Mouse (Mus musculus) MEL (cell line): ENCODE measurements around the gene Skor1. TPM values are rescaled to one million over a fixed set of nuclear protein-coding genes. Genes with fewer than 3 reads are reported as not detected.

Experiments
- DNase-seq: peaks from one replicate; pipeline ENCODE4 v3.0.0; 2011; ENCODE audit warnings: low read depth, low spot score
- H3K27ac ChIP-seq: 2 replicates; pipeline ENCODE4 v1.5.1; 2012; ENCODE audit warnings: low read depth, mild to moderate bottlenecking, control low read depth, low read length, moderate library complexity; ENCODE audit not compliant: control insufficient read depth
- H3K27me3 ChIP-seq, 2 experiments: fragments of 150-350 bp in 1 of 2; sonication (generic) in 1 of 2; 2 replicates each; pipeline ENCODE4 v1.6.1; 2012; ENCODE audit warnings: low read length in 2 of 2, mild to moderate bottlenecking in 2 of 2, improper control_type of control experiment in 1 of 2, moderate library complexity in 1 of 2; ENCODE audit not compliant: insufficient read depth in 2 of 2, control insufficient read depth in 1 of 2
- H3K36me3 ChIP-seq, 2 experiments: 2 replicates each; pipeline ENCODE4 v1.6.1; 2012 to 2014; ENCODE audit warnings: low read length in 2 of 2, improper control_type of control experiment in 1 of 2, inconsistent platforms in 1 of 2, mild to moderate bottlenecking in 1 of 2; ENCODE audit not compliant: insufficient read depth in 2 of 2, control insufficient read depth in 1 of 2
- H3K4me1 ChIP-seq, 2 experiments: fragments of 150-350 bp in 1 of 2; sonication (generic) in 1 of 2; 2 replicates each; pipeline ENCODE4 v1.6.1; 2012; ENCODE audit warnings: low read length in 2 of 2, improper control_type of control experiment in 1 of 2, mild to moderate bottlenecking in 1 of 2; ENCODE audit not compliant: insufficient read depth in 2 of 2, control insufficient read depth in 1 of 2
- H3K4me3 ChIP-seq, 2 experiments: fragments of 150-350 bp in 1 of 2; sonication (generic) in 1 of 2; 2 replicates each; pipeline ENCODE4 v1.5.1; 2012; ENCODE audit warnings: low read depth in 2 of 2, low read length in 2 of 2, mild to moderate bottlenecking in 2 of 2, moderate library complexity in 2 of 2, control low read depth in 1 of 2, improper control_type of control experiment in 1 of 2; ENCODE audit not compliant: control insufficient read depth in 1 of 2, insufficient read depth in 1 of 2
- H3K79me2 ChIP-seq: 2 replicates; pipeline ENCODE4 v1.6.1; 2012; ENCODE audit warnings: mild to moderate bottlenecking, low read length, moderate library complexity; ENCODE audit not compliant: control insufficient read depth, poor library complexity, insufficient read depth
- H3K9ac ChIP-seq: 2 replicates; pipeline ENCODE4 v1.6.1; 2012; ENCODE audit warnings: low read depth, mild to moderate bottlenecking, control low read depth, low read length, moderate library complexity; ENCODE audit not compliant: control insufficient read depth, poor library complexity, severe bottlenecking
- H3K9me3 ChIP-seq: fragments of 150-350 bp; sonication (generic); replicated peaks from 2 replicates; pipeline ENCODE4 v1.6.1; 2012; ENCODE audit warnings: mild to moderate bottlenecking, low read length, improper control_type of control experiment, moderate library complexity; ENCODE audit not compliant: insufficient read depth
- BHLHE40 ChIP-seq: IDR thresholded peaks from 2 replicates; pipeline ENCODE4 v1.6.1; 2012; ENCODE audit warnings: low read depth, mild to moderate bottlenecking, inconsistent platforms, low read length, improper control_type of control experiment, borderline replicate concordance
- CHD1 ChIP-seq: IDR thresholded peaks from 2 replicates; pipeline ENCODE4 v1.6.1; 2012; ENCODE audit warnings: low read depth, mild to moderate bottlenecking, inconsistent platforms, low read length, improper control_type of control experiment
- CHD2 ChIP-seq: IDR thresholded peaks from 2 replicates; pipeline ENCODE4 v1.6.1; 2011; ENCODE audit warnings: low read length, improper control_type of control experiment
- CTCF ChIP-seq, 3 experiments: IDR thresholded peaks in 2 of 3; conservative IDR thresholded peaks in 1 of 3; 2 replicates each; pipeline ENCODE4 v1.5.1; 2011 to 2012; ENCODE audit warnings: low read length in 3 of 3, low read depth in 2 of 3, mild to moderate bottlenecking in 2 of 3, improper control_type of control experiment in 1 of 3, inconsistent platforms in 1 of 3, mixed read lengths in 1 of 3, moderate library complexity in 1 of 3; ENCODE audit not compliant: control insufficient read depth in 1 of 3, insufficient read depth in 1 of 3, poor library complexity in 1 of 3, severe bottlenecking in 1 of 3
- E2F4 ChIP-seq: IDR thresholded peaks from 2 replicates; pipeline ENCODE4 v1.6.1; 2011; ENCODE audit warnings: low read depth, low read length, improper control_type of control experiment, borderline replicate concordance
- ETS1 ChIP-seq: IDR thresholded peaks from 2 replicates; pipeline ENCODE4 v1.6.1; 2012; ENCODE audit warnings: low read depth, mild to moderate bottlenecking, inconsistent platforms, low read length, improper control_type of control experiment, moderate library complexity
- GABPA ChIP-seq: IDR thresholded peaks from 2 replicates; pipeline ENCODE4 v1.6.1; 2012; ENCODE audit warnings: low read depth, mild to moderate bottlenecking, inconsistent platforms, low read length, improper control_type of control experiment, moderate library complexity
- GATA1 ChIP-seq: IDR thresholded peaks from 2 replicates; pipeline ENCODE4 v1.6.1; 2011; ENCODE audit warnings: low read depth, low read length, improper control_type of control experiment
- HCFC1 ChIP-seq: IDR thresholded peaks from 2 replicates; pipeline ENCODE4 v1.6.1; 2012; ENCODE audit warnings: low read depth, mild to moderate bottlenecking, inconsistent platforms, low read length, improper control_type of control experiment, moderate library complexity
- MAFK ChIP-seq: IDR thresholded peaks from 2 replicates; pipeline ENCODE4 v1.6.1; 2011; ENCODE audit warnings: low read depth, mild to moderate bottlenecking, low read length, improper control_type of control experiment, borderline replicate concordance
- MAX ChIP-seq: IDR thresholded peaks from 2 replicates; pipeline ENCODE4 v1.6.1; 2011; ENCODE audit warnings: low read length, improper control_type of control experiment
- MEF2A ChIP-seq: IDR thresholded peaks from 2 replicates; pipeline ENCODE4 v1.6.1; 2014; ENCODE audit warnings: low read depth, mild to moderate bottlenecking, inconsistent platforms, low read length, improper control_type of control experiment; ENCODE audit not compliant: poor library complexity, insufficient replicate concordance, severe bottlenecking; ENCODE audit errors: extremely low read depth
- MXI1 ChIP-seq: IDR thresholded peaks from 2 replicates; pipeline ENCODE4 v1.6.1; 2011; ENCODE audit warnings: mild to moderate bottlenecking, low read depth, low read length, improper control_type of control experiment
- MYC ChIP-seq: IDR thresholded peaks from 2 replicates; pipeline ENCODE4 v1.6.1; 2011; ENCODE audit warnings: low read depth, mild to moderate bottlenecking, low read length, improper control_type of control experiment, moderate library complexity
- NELFE ChIP-seq: IDR thresholded peaks from 2 replicates; pipeline ENCODE4 v1.6.1; 2011; ENCODE audit warnings: low read depth, low read length, improper control_type of control experiment
- NRF1 ChIP-seq: IDR thresholded peaks from 2 replicates; pipeline ENCODE4 v1.6.1; 2014; ENCODE audit warnings: low read depth, mild to moderate bottlenecking, inconsistent platforms, low read length, improper control_type of control experiment, moderate library complexity; ENCODE audit not compliant: poor library complexity, insufficient read depth, severe bottlenecking
- POLR2A ChIP-seq, 2 experiments: IDR thresholded peaks; 2 replicates each; pipeline ENCODE4 v1.6.1; 2011 to 2012; ENCODE audit warnings: low read length in 2 of 2, mild to moderate bottlenecking in 2 of 2, control low read depth in 1 of 2, improper control_type of control experiment in 1 of 2, low read depth in 1 of 2, moderate library complexity in 1 of 2; ENCODE audit not compliant: control insufficient read depth in 1 of 2, insufficient read depth in 1 of 2, poor library complexity in 1 of 2
- POLR2AphosphoS2 ChIP-seq: IDR thresholded peaks from 2 replicates; pipeline ENCODE4 v1.6.1; 2011; ENCODE audit warnings: low read length, improper control_type of control experiment
- SMC3 ChIP-seq: IDR thresholded peaks from 2 replicates; pipeline ENCODE4 v1.6.1; 2011; ENCODE audit warnings: low read depth, low read length, improper control_type of control experiment
- TCF12 ChIP-seq: IDR thresholded peaks from 2 replicates; pipeline ENCODE4 v1.6.1; 2014; ENCODE audit warnings: low read depth, mild to moderate bottlenecking, inconsistent platforms, low read length, improper control_type of control experiment, moderate library complexity
- USF1 ChIP-seq: IDR thresholded peaks from 2 replicates; pipeline ENCODE4 v1.6.1; 2014; ENCODE audit warnings: low read depth, mild to moderate bottlenecking, inconsistent platforms, low read length, improper control_type of control experiment, moderate library complexity
- USF2 ChIP-seq, 2 experiments: IDR thresholded peaks; 2 replicates each; pipeline ENCODE4 v1.6.1; 2011 to 2012; ENCODE audit warnings: improper control_type of control experiment in 2 of 2, low read length in 2 of 2, borderline replicate concordance in 1 of 2, inconsistent platforms in 1 of 2, low read depth in 1 of 2, mild to moderate bottlenecking in 1 of 2; ENCODE audit not compliant: insufficient read depth in 1 of 2
- ZC3H11A ChIP-seq: IDR thresholded peaks from 2 replicates; pipeline ENCODE4 v1.6.1; 2012; ENCODE audit warnings: low read depth, mild to moderate bottlenecking, inconsistent platforms, low read length, improper control_type of control experiment
- ZMIZ1 ChIP-seq: IDR thresholded peaks from 2 replicates; pipeline ENCODE4 v1.6.1; 2012; ENCODE audit warnings: low read depth, mild to moderate bottlenecking, inconsistent platforms, low read length, improper control_type of control experiment, moderate library complexity
- ZNF384 ChIP-seq: IDR thresholded peaks from 2 replicates; pipeline ENCODE4 v1.6.1; 2012; ENCODE audit warnings: low read depth, mild to moderate bottlenecking, inconsistent platforms, low read length, improper control_type of control experiment
- polyA plus RNA-seq, 2 experiments: library from polyadenylated mRNA; stranded (reverse) in 1 of 2; unstranded in 1 of 2; fragments of >175 nt in 1 of 2; fragments of >200 nt in 1 of 2; gene quantifications; 2 replicates each; pipeline versions ENCODE4 v1.2.1 to v1.2.4; 2012; ENCODE audit warnings: low replicate concordance in 2 of 2, low read depth in 1 of 2; ENCODE audit not compliant: insufficient read length in 2 of 2, insufficient read depth in 1 of 2, missing spikeins in 1 of 2
- total RNA-seq: library from RNA; depleted of rRNA; stranded (reverse); fragments of 300-350 nt; gene quantifications from 2 replicates; pipeline ENCODE4 v1.2.3, GENCODE M21; 2012

Skor1 gene
- total and polyA plus RNA-seq, 3 experiments: 0.06 TPM; not detected in 2

DNA sequence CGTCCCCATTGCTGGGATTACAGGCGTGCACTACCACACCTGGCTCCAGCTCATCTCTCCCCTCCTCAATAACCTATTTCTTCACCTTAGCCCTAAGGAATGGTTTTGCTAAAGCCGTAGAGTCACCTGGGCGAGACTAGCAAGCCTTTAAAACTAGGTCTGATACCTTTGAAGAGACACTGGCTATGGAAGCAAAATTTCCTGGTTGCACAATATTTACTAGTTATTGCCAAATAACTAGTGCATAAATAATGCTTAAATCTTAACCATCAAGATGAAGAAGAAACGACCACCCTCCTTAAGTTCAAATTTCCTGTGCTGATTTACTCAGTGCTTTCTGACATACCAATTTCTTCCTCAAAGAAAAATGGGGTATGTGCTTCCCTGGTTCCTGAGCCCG, 15.1 kb downstream of the Skor1 start:
- H3K4me1 ChIP-seq: peaks cover 0 to 15% of the 10 kb centered on the region in 2 experiments; a peak in 1 of 4 replicates
- H3K27ac ChIP-seq: no peak overlapping the region
- no peaks in the 10 kb centered on the region; the same call in 1 of the 2 replicates for H3K79me2 ChIP-seq
- H3K36me3 ChIP-seq: peaks cover 0 to 2% of the 10 kb centered on the region in 2 experiments; a peak in 1 of 4 replicates
- TF ChIP-seq CHD1 (no peak), BHLHE40 (no peak), MEF2A (no peak), POLR2A (IDR thresholded peaks at IDR 0.05; ENCODE audit: control insufficient read depth in 1 of 2, insufficient read depth in 1 of 2, low read depth in 1 of 2, low read length in 2 of 2, poor library complexity in 1 of 2) (no peak), SMC3 (no peak), MAX (no peak), POLR2AphosphoS2 (no peak), GATA1 (no peak), CTCF (IDR thresholded peaks at IDR 0.05 in 2 of 3, conservative IDR thresholded peaks at IDR 0.05 in 1 of 3; ENCODE audit: control insufficient read depth in 1 of 3, insufficient read depth in 1 of 3, low read depth in 2 of 3, low read length in 3 of 3, poor library complexity in 1 of 3, severe bottlenecking in 1 of 3) (no peak), ZMIZ1 (no peak), ZNF384 (no peak), USF2 (IDR thresholded peaks at IDR 0.05; ENCODE audit: borderline replicate concordance in 1 of 2, insufficient read depth in 1 of 2, low read depth in 1 of 2, low read length in 2 of 2) (no peak), CHD2 (no peak), ZC3H11A (no peak), MYC (no peak), GABPA (no peak), ETS1 (no peak), NRF1 (no peak)
- no peaks in the 10 kb centered on the region for H3K9me3 ChIP-seq
- peak overlapping the region; percentile 74 for H3K9ac ChIP-seq
- no peak for DNase-seq
- H3K4me3 ChIP-seq: peak overlapping the region; percentile 42 to 59
- no peaks in the 10 kb centered on the region for H3K27me3 ChIP-seq

GRCm38 (mm10) chr9:63132673-63133601, 15.8 kb downstream of the Skor1 start:
- DNase-seq: peak; percentile 96
- Histone ChIP-seq H3K27me3 (no peaks in the 10 kb centered on the region), H3K9me3 (no peaks in the 10 kb centered on the region), H3K4me3 (peak overlapping the region; percentile 73 to 96), H3K36me3 (peaks cover 0 to 2% of the 10 kb centered on the region in 2 experiments; a peak in 1 of 4 replicates), H3K4me1 (peaks cover 0 to 15% of the 10 kb centered on the region in 2 experiments; a peak in 1 of 4 replicates), H3K9ac (peak overlapping the region; percentile 95), H3K79me2 (no peaks in the 10 kb centered on the region; the same call in 1 of the 2 replicates), H3K27ac (peak overlapping the region; percentile 79)
- TF ChIP-seq HCFC1 (peak; percentile 48), GATA1 (0 out of 2 replicates have a peak, but pooled peaks have one; percentile 9), ZC3H11A (no peak), ETS1 (0 out of 2 replicates have a peak, but pooled peaks have one; percentile 34), CHD1 (no peak), MXI1 (peak; percentile 82), USF2 (IDR thresholded peaks at IDR 0.05; ENCODE audit: borderline replicate concordance in 1 of 2, insufficient read depth in 1 of 2, low read depth in 1 of 2, low read length in 2 of 2) (peak; percentile 66 to 91; a peak in 3 of 4 replicates), POLR2A (IDR thresholded peaks at IDR 0.05; ENCODE audit: control insufficient read depth in 1 of 2, insufficient read depth in 1 of 2, low read depth in 1 of 2, low read length in 2 of 2, poor library complexity in 1 of 2) (peak; percentile 76 to 85), MEF2A (no peak), MAFK (peak; percentile 96), GABPA (no peak), NRF1 (peak; percentile 64), ZMIZ1 (0 out of 2 replicates have a peak, but pooled peaks have one; percentile 54), NELFE (peak; percentile 80), E2F4 (no peak), TCF12 (no peak), SMC3 (no peak), MAX (peak; percentile 97), USF1 (peak; percentile 98), MYC (peak; percentile 83)
